Mouse (Mus musculus) limb, embryonic 14.5 days (tissue): ENCODE results near the gene Rpl18a. TPM values are rescaled to one million over a fixed set of nuclear protein-coding genes. Genes with fewer than 3 reads are reported as not detected.

Experiments
- ATAC-seq: fragments of 200-750 bp; cut with Nextera tagmentation; 2 replicates; pipeline ENCODE4 v1.8.0; 2017; ENCODE audit warnings: low read depth, moderate number of reproducible peaks, moderate TSS enrichment; ENCODE audit not compliant: low FRiP score
- DNase-seq: peaks from one replicate; pipeline ENCODE4 v3.0.0-alpha.2; 2015; ENCODE audit warnings: low spot score
- H3K27ac ChIP-seq: fragments of 300-500 bp; sonication (generic); replicated peaks from 2 replicates; pipeline ENCODE4 v1.5.1; 2014; ENCODE audit warnings: low read depth, mild to moderate bottlenecking, low read length, moderate library complexity, mixed read lengths
- H3K27me3 ChIP-seq: fragments of 300-500 bp; sonication (generic); 2 replicates; pipeline ENCODE4 v1.6.1; 2014; ENCODE audit warnings: low read length, mixed read lengths; ENCODE audit not compliant: control insufficient read depth, insufficient read depth
- H3K36me3 ChIP-seq: fragments of 300-500 bp; sonication (generic); 2 replicates; pipeline ENCODE4 v1.6.1; 2014; ENCODE audit warnings: mild to moderate bottlenecking, low read length, moderate library complexity, mixed read lengths; ENCODE audit not compliant: control insufficient read depth, insufficient read depth
- H3K4me1 ChIP-seq: fragments of 300-500 bp; sonication (generic); 2 replicates; pipeline ENCODE4 v1.6.1; 2014; ENCODE audit warnings: antibody characterized with exemption, low read length, mixed read lengths; ENCODE audit not compliant: control insufficient read depth, insufficient read depth
- H3K4me2 ChIP-seq: fragments of 300-500 bp; sonication (generic); replicated peaks from 2 replicates; pipeline ENCODE4 v1.6.1; 2014; ENCODE audit warnings: low read depth, mild to moderate bottlenecking, low read length, moderate library complexity; ENCODE audit not compliant: severe bottlenecking
- H3K4me3 ChIP-seq: fragments of 300-500 bp; sonication (generic); replicated peaks from 2 replicates; pipeline ENCODE4 v1.5.1; 2014; ENCODE audit warnings: low read length
- H3K9ac ChIP-seq: fragments of 300-500 bp; sonication (generic); 2 replicates; pipeline ENCODE4 v1.6.1; 2014; ENCODE audit warnings: mild to moderate bottlenecking, low read depth, low read length, moderate library complexity; ENCODE audit not compliant: severe bottlenecking
- H3K9me3 ChIP-seq: fragments of 300-500 bp; sonication (generic); 2 replicates; pipeline ENCODE4 v1.6.1; 2016; ENCODE audit warnings: low read length; ENCODE audit not compliant: control insufficient read depth
- POLR2A ChIP-seq: fragments of 200-500 bp; IDR thresholded peaks from 2 replicates; pipeline ENCODE4 v1.8.0; 2012; ENCODE audit warnings: inconsistent platforms, mild to moderate bottlenecking, moderate library complexity, borderline replicate concordance; ENCODE audit not compliant: insufficient read depth, insufficient read length; ENCODE audit errors: extremely low read depth
- WGBS: fragments of 180-500 bp; shearing (Covaris S2); extraction: QIAGEN DNeasy Blood & Tissue Kit; methylation state at CpG from one replicate; pipeline ENCODE4 v1.1.7; 2014; 5-methylcytosine and 5-hydroxymethylcytosine counted together
- polyA plus RNA-seq, 2 experiments: library from polyadenylated mRNA; depleted of rRNA in 1 of 2; stranded (reverse) in 1 of 2; unstranded in 1 of 2; fragments of >200 nt; fragmentation: Nextera tagmentation in 1 of 2; extraction: Ambion mirVana in 1 of 2; gene quantifications; 2 replicates each; pipeline versions ENCODE4 v1.2.1 to v1.2.3; 2012 to 2014

The Rpl18a gene
- polyA plus RNA-seq, 2 experiments: 5,343 to 5,809 TPM

DNA sequence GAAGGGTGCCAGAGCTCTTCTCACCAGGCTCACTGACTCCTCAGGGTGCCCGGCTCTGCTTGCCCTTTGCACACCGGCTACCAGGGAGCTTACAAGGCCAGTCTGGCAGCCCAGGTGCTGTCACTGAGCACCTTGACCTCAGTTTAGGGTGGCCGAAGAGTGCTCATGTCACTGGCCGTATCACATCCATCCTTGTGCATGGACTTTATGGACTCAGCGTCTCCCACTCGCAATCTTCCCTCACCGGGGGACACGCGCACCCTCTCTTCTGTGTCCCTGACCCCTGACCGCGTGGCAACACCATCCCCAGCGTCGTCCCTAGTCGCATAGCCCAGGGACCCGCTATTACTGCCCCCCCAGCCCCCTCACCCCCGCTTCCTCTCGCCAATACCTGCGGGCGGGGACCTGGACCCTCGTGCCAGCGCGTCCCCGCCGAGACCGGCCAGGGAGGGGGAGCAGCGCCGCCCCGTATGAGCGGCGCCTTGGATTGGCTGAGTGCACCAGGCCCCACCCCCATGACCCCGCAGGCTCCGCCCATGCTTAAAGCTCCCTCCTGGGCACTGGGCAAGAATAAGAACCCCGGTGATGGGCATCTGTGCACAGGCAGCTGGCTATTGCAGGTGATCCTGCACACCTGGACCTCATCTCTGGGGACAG, 40.5 kb downstream of the Rpl18a start:
- peak; percentile 83 for ATAC-seq
- 8% methylated on average over 27 of the region's 33 CpGs for WGBS
- H3K36me3 ChIP-seq: no peaks in the 10 kb centered on the region
- no peak for DNase-seq
- no peak overlapping the region for H3K27ac ChIP-seq
- peak overlapping the region; percentile 60 for H3K9ac ChIP-seq
- H3K4me1 ChIP-seq: peaks cover 17% of the 10 kb centered on the region
- TF ChIP-seq POLR2A: no peak
- H3K4me3 ChIP-seq: peak overlapping the region; percentile 48
- H3K27me3 ChIP-seq: 0 out of 2 replicates have a peak, but pooled peaks cover 4% of the 10 kb centered on the region
- no peaks in the 10 kb centered on the region for H3K9me3 ChIP-seq
- H3K4me2 ChIP-seq: peak overlapping the region; percentile 83

DNA sequence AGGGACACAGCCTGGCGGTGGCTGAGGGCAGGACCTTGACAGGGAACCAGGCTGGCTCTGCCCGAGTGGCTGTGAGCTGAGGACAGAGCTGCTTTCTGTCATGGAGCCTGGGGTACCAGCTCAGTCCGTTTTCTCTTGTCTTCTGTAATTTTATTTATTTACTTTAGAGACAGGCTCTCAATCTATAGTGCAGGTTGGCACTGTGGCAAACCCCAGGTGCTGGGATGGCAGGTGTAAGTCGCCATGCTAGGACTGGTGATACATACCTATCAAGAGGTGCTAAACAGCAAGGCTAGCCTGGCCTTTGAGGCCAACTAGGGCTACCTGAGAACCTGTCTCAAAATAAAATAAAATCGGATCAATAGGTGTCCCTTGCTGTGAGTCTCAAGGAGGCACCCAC, 41.2 kb downstream of the Rpl18a start:
- Histone ChIP-seq H3K9ac (no peak overlapping the region), H3K4me3 (no peak overlapping the region)

DNA sequence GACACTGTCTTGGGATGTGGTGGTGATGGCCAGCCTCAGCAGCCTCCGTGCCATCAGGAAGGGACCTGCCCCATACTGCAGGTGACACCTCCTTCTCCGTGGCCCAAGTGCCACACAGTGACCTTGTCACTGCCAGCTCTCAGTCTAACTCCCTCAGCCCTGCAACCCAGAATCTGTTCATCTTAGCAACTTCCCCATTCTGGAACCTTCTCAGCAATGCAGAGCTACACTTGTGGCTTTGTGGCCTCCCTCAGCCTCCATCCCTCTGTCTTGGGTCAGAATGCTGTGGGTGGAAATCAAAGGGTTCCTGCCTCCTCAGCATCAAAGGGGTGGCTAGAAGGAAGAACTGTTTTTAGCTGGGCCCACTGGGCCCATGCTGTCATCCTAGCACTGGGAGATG, 43.3 kb downstream of the Rpl18a start:
- H3K4me3 ChIP-seq: no peak overlapping the region
- H3K36me3 ChIP-seq: no peaks in the 10 kb centered on the region
- H3K9ac ChIP-seq: no peak overlapping the region
- no peak for TF ChIP-seq POLR2A
- H3K9me3 ChIP-seq: no peaks in the 10 kb centered on the region
- peaks cover 17% of the 10 kb centered on the region for H3K4me1 ChIP-seq
- DNase-seq (no peak), ATAC-seq (no peak)
- no peaks in the 10 kb centered on the region for H3K27me3 ChIP-seq
- 86% methylated on average over 2 of the region's 2 CpGs for WGBS
- H3K4me2 ChIP-seq: no peak overlapping the region
- H3K27ac ChIP-seq: no peak overlapping the region

More for the DNA sequence above, 41.2 kb downstream of the Rpl18a start:
- Histone ChIP-seq H3K27ac (no peak overlapping the region), H3K4me1 (peaks cover 17% of the 10 kb centered on the region), H3K27me3 (no peaks in the 10 kb centered on the region), H3K9me3 (no peaks in the 10 kb centered on the region), H3K4me2 (peak overlapping the region; percentile 83; the same call in 1 of the 2 replicates), H3K36me3 (no peaks in the 10 kb centered on the region)
- DNase-seq (no peak), ATAC-seq (no peak)
- 64% methylated on average over 5 of the region's 5 CpGs for WGBS
- no peak for TF ChIP-seq POLR2A

DNA sequence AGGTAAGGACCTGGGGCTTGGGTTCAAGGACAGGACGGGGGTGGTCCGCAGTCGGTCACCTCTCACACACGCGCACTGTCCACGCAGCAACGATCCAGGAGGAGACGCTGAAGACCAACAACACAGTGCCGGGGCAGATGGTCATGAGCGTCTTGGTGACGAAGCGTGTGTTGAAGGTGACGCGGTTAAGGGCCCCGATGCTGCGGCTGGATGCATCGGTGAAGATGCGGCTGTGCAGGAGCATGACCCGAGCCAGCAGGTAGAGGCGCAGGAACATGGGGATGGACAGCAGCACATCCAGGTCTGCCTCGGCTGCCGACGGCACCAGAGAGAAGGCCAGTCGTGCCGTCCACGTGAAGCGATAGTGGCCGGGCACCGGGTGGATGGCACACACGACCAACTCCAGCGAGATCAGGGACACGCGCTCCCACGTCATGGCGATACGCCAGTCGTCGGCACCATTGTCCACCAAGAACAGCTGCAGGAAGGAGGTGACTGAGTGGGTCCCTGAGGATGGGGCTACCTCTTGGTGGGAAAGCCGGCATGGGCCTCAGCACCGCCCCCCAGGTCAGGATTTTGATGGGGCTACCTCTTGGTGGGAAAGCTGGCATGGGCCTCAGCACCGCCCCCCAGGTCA, 44.5 kb downstream of the Rpl18a start:
- H3K27ac ChIP-seq: no peak overlapping the region
- no peak for DNase-seq
- H3K4me3 ChIP-seq: no peak overlapping the region
- 88% methylated on average over 41 of the region's 41 CpGs for WGBS
- no peak overlapping the region for H3K4me2 ChIP-seq
- H3K27me3 ChIP-seq: no peaks in the 10 kb centered on the region
- H3K9me3 ChIP-seq: no peaks in the 10 kb centered on the region
- H3K4me1 ChIP-seq: peaks cover 16% of the 10 kb centered on the region
- no peaks in the 10 kb centered on the region for H3K36me3 ChIP-seq
- ATAC-seq: no peak
- TF ChIP-seq POLR2A: no peak
- no peak overlapping the region for H3K9ac ChIP-seq

DNA sequence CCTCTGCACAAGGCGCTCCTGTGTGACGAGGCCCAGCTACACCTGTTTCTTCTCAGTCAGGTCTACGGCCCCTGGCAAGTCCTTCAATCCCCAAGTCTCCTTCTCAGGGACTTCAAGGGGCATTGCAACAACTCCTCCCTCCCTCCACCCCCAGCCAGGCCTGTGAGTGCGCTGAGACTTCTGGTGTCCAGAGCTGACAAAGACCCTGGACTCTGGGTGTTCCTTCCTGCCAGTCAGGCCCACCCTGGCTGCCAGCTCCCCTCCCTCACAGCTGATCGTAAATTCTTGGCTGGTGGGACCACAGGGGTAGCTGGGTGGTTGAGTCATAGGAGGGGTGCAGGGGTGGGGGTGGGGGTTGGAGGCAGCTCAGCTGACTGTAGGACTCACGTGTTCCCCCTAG, 45.4 kb downstream of the Rpl18a start:
- DNase-seq (no peak), ATAC-seq (0 out of 2 replicates have a peak, but pooled peaks have one; percentile 24)
- no peak for TF ChIP-seq POLR2A
- Histone ChIP-seq H3K27ac (no peak overlapping the region), H3K4me3 (no peak overlapping the region), H3K36me3 (no peaks in the 10 kb centered on the region), H3K27me3 (no peaks in the 10 kb centered on the region), H3K9me3 (no peaks in the 10 kb centered on the region), H3K4me1 (peaks cover 8% of the 10 kb centered on the region; the same call in 1 of the 2 replicates), H3K9ac (peak overlapping the region; percentile 31; the same call in 1 of the 2 replicates), H3K4me2 (no peak overlapping the region)
- 30% methylated on average over 6 of the region's 6 CpGs for WGBS
